Mouse (Mus musculus): Measurements from ENCODE around the gene Hpn. TPM values are rescaled to one million over a fixed set of nuclear protein-coding genes. Genes with fewer than 3 reads are reported as not detected.

The Hpn gene
- 1.8 TPM in 1 of 2 replicates, not detected in the other for polyA plus RNA-seq (2012; ENCODE audit: insufficient read depth, low replicate concordance)

- Histone ChIP-seq H3K4me1 (peaks cover 62% of the 10 kb centered on the region), H3K36me3 (replicated peaks; ENCODE audit: low read length) (no peaks in the 10 kb centered on the region), H3K4me3 (replicated peaks) (peak within 1 kb of the TSS; percentile 51), H3K9me3 (no peaks in the 10 kb centered on the region), H3K27me3 (replicated peaks) (peaks cover 26% of the 10 kb centered on the region)
- no peak for TF ChIP-seq GATA1 (IDR thresholded peaks at IDR 0.05; ENCODE audit: borderline replicate concordance, low read length)
- TF ChIP-seq FLI1 (IDR thresholded peaks at IDR 0.05; ENCODE audit: low read length): no peak
These were observed at the start of gene Hpn for GRCm38 (mm10) chr7:31115182-31115581. Hpn (minus strand) TSS chr7:31115290.

DNA sequence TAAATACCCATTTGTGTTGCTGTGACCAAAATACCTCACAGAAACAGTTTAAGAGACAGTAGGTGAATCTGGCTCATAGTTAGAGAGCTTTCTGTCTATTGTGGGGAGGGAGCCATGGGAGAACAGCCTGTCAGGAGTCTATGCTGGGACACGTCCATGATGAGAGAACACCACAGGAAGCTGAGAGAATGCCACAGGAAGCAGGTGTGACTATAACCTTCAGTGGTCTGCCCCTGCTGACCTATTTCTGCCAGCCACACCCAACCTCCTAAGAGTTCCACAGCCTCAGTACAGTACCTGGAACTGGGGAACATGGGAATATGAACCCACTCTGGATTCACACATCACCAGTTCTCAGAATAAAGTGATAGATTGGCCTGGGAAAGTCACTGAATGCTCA lies 49.7 kb upstream of the Hpn start:
- TF ChIP-seq GATA1 (IDR thresholded peaks at IDR 0.05; ENCODE audit: borderline replicate concordance, low read length): no peak
- no peak for TF ChIP-seq FLI1 (IDR thresholded peaks at IDR 0.05; ENCODE audit: low read length)
- peaks cover 15% of the 10 kb centered on the region for H3K9me3 ChIP-seq

DNA sequence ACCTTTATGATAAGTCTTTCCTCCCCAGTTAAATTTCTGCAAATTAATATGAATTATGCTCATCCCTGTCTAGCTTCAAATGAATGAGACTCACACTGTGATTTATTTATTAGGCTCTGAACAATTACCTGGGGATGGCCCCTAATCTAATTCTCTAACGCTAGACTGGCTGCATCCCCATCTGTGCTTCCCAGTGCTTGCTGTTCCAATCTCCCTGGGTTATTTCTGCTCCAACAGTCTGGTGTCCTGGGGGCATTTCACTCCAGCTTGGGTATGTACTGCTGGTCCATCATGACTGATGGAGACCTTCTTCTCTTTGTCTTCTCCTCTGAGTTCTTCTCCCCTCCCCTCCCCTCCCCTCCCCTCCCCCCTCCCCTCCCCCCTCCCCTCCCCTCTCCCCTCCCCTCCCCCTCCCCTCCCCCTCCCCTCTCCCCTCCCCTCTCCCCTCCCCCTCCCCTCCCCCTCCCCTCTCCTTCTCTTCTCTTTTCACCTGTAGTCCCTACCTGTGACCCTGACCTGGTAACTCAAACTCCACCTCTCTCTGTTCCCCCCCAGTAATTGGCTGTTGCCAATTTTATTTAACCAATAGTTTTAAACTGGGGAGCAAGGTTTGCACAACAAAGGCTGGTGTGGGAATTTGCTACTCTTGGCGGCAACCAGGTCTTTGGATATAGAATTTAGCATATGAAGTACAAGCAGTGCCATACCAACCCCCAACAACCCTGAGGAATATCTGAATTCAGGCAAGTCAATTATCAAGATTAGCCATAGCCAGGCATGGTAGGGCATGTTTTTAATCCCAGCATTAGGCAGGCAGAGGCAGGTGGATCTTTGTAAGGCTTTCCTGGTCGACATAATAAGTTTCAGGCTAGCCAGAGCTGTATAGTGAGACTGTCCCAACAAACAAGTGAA lies 48.8 kb upstream of the Hpn start:
- Histone ChIP-seq H3K4me1 (peaks cover 70% of the 10 kb centered on the region), H3K4me3 (replicated peaks) (no peak overlapping the region), H3K27me3 (replicated peaks) (peaks cover 2% of the 10 kb centered on the region), H3K36me3 (replicated peaks; ENCODE audit: low read length) (no peaks in the 10 kb centered on the region), H3K9me3 (peaks cover 20% of the 10 kb centered on the region)
- TF ChIP-seq FLI1 (IDR thresholded peaks at IDR 0.05; ENCODE audit: low read length): no peak
- no peak for TF ChIP-seq GATA1 (IDR thresholded peaks at IDR 0.05; ENCODE audit: borderline replicate concordance, low read length)

More for the DNA sequence above, 49.7 kb upstream of the Hpn start:
- peaks cover 72% of the 10 kb centered on the region for H3K4me1 ChIP-seq
- H3K4me3 ChIP-seq (replicated peaks): no peak overlapping the region
- peaks cover 2% of the 10 kb centered on the region for H3K27me3 ChIP-seq (replicated peaks)
- no peaks in the 10 kb centered on the region for H3K36me3 ChIP-seq (replicated peaks; ENCODE audit: low read length)

- H3K36me3 ChIP-seq (replicated peaks; ENCODE audit: low read length): no peaks in the 10 kb centered on the region
- no peak for TF ChIP-seq FLI1 (IDR thresholded peaks at IDR 0.05; ENCODE audit: low read length)
- no peak for TF ChIP-seq GATA1 (IDR thresholded peaks at IDR 0.05; ENCODE audit: borderline replicate concordance, low read length)
- H3K4me3 ChIP-seq (replicated peaks): no peak overlapping the region
- peaks cover 63% of the 10 kb centered on the region for H3K4me1 ChIP-seq
- H3K9me3 ChIP-seq: peaks cover 20% of the 10 kb centered on the region
- peaks cover 2% of the 10 kb centered on the region for H3K27me3 ChIP-seq (replicated peaks)
These were observed 47.2 kb upstream of the Hpn start for GRCm38 (mm10) chr7:31162324-31162723.

DNA sequence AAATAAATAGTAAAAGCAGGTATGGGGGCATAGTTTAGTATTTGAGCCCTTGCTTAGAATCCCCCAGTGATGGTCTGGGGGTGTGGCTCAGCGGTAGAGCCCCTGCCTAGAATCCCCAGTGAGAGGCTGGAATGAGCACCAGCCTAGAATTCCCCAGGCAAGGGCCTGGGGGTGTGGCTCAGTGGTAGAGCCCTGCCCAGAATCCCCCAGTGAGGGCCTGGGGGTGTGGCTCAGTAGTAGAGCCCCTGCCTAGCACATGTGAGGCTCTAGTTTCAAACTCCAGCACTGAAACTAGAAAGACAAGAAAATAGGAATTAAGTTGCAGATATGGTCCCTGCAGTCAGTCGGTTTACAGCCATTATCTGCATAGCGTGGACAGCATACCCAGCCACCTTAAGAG lies 46.7 kb upstream of the Hpn start:
- Histone ChIP-seq H3K27me3 (replicated peaks) (peaks cover 2% of the 10 kb centered on the region), H3K4me1 (peaks cover 68% of the 10 kb centered on the region), H3K36me3 (replicated peaks; ENCODE audit: low read length) (no peaks in the 10 kb centered on the region)

DNA sequence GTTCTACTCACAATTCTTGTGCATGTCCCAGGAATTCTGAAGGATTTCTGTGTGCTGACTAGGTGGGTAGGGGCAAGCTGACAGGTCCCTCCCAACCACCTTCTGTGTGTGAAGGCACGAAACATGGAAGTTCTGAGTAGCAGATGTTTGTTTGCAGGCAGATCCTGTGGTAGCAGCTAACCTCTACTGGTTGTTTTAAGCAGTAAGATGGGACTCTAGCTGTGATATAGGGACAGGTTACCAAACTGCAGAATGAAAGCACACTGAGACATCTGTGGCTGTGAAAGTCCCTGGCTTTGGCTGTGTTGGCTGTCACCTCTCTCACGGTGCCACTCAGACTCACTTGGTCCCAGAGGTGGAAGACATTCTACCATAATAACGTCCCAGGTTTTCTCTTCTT lies 46.2 kb upstream of the Hpn start:
- TF ChIP-seq FLI1 (IDR thresholded peaks at IDR 0.05; ENCODE audit: low read length) (no peak), GATA1 (IDR thresholded peaks at IDR 0.05; ENCODE audit: borderline replicate concordance, low read length) (no peak)
- Histone ChIP-seq H3K36me3 (replicated peaks; ENCODE audit: low read length) (no peaks in the 10 kb centered on the region), H3K9me3 (peaks cover 13% of the 10 kb centered on the region), H3K4me1 (peaks cover 74% of the 10 kb centered on the region), H3K4me3 (replicated peaks) (peak overlapping the region; percentile 7), H3K27me3 (replicated peaks) (peaks cover 2% of the 10 kb centered on the region)

More for the DNA sequence above, 46.7 kb upstream of the Hpn start:
- Histone ChIP-seq H3K4me3 (replicated peaks) (no peak overlapping the region), H3K9me3 (peaks cover 19% of the 10 kb centered on the region)
- TF ChIP-seq FLI1 (IDR thresholded peaks at IDR 0.05; ENCODE audit: low read length) (no peak), GATA1 (IDR thresholded peaks at IDR 0.05; ENCODE audit: borderline replicate concordance, low read length) (no peak)

DNA sequence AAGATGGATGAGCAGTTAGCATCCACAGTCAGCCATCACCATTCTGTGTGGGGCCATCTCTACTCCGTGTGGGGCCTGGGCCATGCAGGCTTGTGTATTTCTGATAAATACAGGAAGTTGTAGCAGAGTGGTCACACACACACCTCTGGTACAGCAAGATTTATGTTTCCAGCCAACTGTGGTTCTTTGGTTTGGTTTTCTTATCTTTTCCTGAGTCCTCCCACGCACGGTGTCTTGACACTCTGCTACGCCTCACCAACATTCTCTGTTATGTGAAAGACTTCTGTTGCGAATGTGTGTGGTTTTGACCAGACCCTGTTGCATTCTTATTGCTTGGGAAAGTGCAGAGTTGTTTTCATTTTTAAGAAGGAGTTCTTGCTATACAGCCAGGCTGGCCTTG lies 45.7 kb upstream of the Hpn start:
- Histone ChIP-seq H3K4me3 (replicated peaks) (peak overlapping the region; percentile 81), H3K27me3 (replicated peaks) (peaks cover 2% of the 10 kb centered on the region), H3K9me3 (peaks cover 8% of the 10 kb centered on the region), H3K36me3 (replicated peaks; ENCODE audit: low read length) (no peaks in the 10 kb centered on the region), H3K4me1 (peaks cover 79% of the 10 kb centered on the region)
- TF ChIP-seq GATA1 (IDR thresholded peaks at IDR 0.05; ENCODE audit: borderline replicate concordance, low read length): peak; percentile 61; the same call in 1 of the 3 replicates
- no peak for TF ChIP-seq FLI1 (IDR thresholded peaks at IDR 0.05; ENCODE audit: low read length)

DNA sequence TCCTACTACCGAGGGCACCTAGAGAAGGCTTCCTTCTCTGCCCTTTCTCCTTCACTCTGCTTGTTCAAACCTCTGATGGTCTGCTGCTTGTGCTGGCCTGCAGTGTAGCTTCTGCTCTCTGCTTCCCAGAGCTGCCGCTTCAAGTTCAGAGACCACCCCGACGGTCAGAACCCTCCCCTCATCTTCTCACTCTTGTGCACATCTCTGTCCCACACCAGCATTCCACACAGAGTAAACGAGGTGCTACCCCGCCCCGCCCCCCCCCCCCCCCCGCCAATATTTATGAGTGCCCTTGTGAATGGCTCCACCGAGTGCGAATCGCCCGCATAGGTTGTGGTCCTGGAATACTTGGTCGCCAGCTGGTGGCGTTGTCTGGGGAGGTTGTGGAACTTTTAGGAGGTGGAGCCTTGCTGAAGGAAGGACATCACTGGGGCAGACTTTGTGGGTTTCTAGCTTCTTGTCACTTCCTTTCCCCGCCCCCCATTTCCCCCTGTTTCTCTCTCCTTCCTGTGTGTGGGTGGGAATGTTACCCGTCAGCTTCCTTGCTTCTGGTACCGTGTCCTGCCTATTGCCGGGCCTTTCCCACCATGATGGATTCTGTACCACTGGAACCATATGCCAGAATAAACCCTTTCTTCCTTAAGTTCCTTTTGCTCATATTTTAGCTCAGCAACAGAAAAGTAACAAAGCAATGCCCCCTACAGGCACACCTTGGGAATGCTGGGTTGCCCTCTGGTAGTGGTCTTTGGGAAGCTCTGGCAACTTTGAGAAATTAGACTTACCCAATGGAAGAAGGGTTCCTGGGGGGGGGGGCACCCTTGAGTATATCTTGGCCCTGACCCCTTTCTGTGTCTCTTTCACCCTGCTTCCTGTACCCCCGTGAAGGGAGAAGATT lies 41.2 kb upstream of the Hpn start:
- H3K27me3 ChIP-seq (replicated peaks): no peaks in the 10 kb centered on the region
- TF ChIP-seq GATA1 (IDR thresholded peaks at IDR 0.05; ENCODE audit: borderline replicate concordance, low read length) (no peak), FLI1 (IDR thresholded peaks at IDR 0.05; ENCODE audit: low read length) (no peak)
- H3K36me3 ChIP-seq (replicated peaks; ENCODE audit: low read length): no peaks in the 10 kb centered on the region
- H3K4me1 ChIP-seq: peaks cover 90% of the 10 kb centered on the region
- H3K4me3 ChIP-seq (replicated peaks): peak overlapping the region; percentile 71
- 0 out of 2 replicates have a peak, but pooled peaks cover 6% of the 10 kb centered on the region for H3K9me3 ChIP-seq

- Histone ChIP-seq H3K27me3 (replicated peaks) (no peaks in the 10 kb centered on the region), H3K4me3 (replicated peaks) (peak within 1 kb of the TSS; percentile 71), H3K36me3 (replicated peaks; ENCODE audit: low read length) (no peaks in the 10 kb centered on the region), H3K4me1 (peaks cover 82% of the 10 kb centered on the region), H3K9me3 (0 out of 2 replicates have a peak, but pooled peaks cover 6% of the 10 kb centered on the region)
- TF ChIP-seq GATA1 (IDR thresholded peaks at IDR 0.05; ENCODE audit: borderline replicate concordance, low read length): no peak
- no peak for TF ChIP-seq FLI1 (IDR thresholded peaks at IDR 0.05; ENCODE audit: low read length)
These were observed 40.4 kb upstream of the Hpn start, which contains the start of gene Gramd1a for GRCm38 (mm10) chr7:31155296-31156033. Gramd1a (minus strand) TSS chr7:31155896.

Measured in megakaryocyte, embryonic 14.5 days (primary cell).